Mouse (Mus musculus) left cerebral cortex, adult 11 months (tissue): Measurements from ENCODE around the gene BC067074.

Experiments used
- DNase-seq: peaks from one replicate; pipeline ENCODE4 v3.0.0; 2022; ENCODE audit warnings: low spot score

The BC067074 gene

GRCm38 (mm10) chr13:113324241-113324640, 31.3 kb downstream of the BC067074 start:
- DNase-seq = no peak

GRCm38 (mm10) chr13:113325678-113326077, 32.7 kb downstream of the BC067074 start:
- no peak for DNase-seq

- DNase-seq = no peak
These were observed 39.3 kb downstream of the BC067074 start for GRCm38 (mm10) chr13:113332256-113332655.

GRCm38 (mm10) chr13:113333374-113333773, 40.4 kb downstream of the BC067074 start:
- no peak for DNase-seq

GRCm38 (mm10) chr13:113333931-113334330, 41.0 kb downstream of the BC067074 start:
- DNase-seq = no peak

- DNase-seq = no peak
These were observed 41.8 kb downstream of the BC067074 start for GRCm38 (mm10) chr13:113334773-113335172.

- DNase-seq = peak; percentile 35
These were observed 44.4 kb downstream of the BC067074 start for GRCm38 (mm10) chr13:113337223-113337858.

- DNase-seq = no peak
These were observed 47.7 kb downstream of the BC067074 start for GRCm38 (mm10) chr13:113340644-113341043.

- no peak for DNase-seq
These were observed 48.2 kb downstream of the BC067074 start for GRCm38 (mm10) chr13:113341161-113341560.

- no peak for DNase-seq
These were observed 49.5 kb downstream of the BC067074 start for GRCm38 (mm10) chr13:113342355-113342919.

- no peak for DNase-seq
These were observed 57.9 kb downstream of the BC067074 start for GRCm38 (mm10) chr13:113350743-113351430.

- DNase-seq = no peak
These were observed 60.6 kb downstream of the BC067074 start for GRCm38 (mm10) chr13:113353546-113353945.

GRCm38 (mm10) chr13:113353955-113354354, 61.0 kb downstream of the BC067074 start:
- no peak for DNase-seq

GRCm38 (mm10) chr13:113355022-113355421, 62.1 kb downstream of the BC067074 start:
- DNase-seq = no peak

- DNase-seq = no peak
These were observed 64.6 kb downstream of the BC067074 start for GRCm38 (mm10) chr13:113357438-113358144.

GRCm38 (mm10) chr13:113359676-113360075, 66.7 kb downstream of the BC067074 start:
- no peak for DNase-seq

GRCm38 (mm10) chr13:113365976-113366375, 73.0 kb downstream of the BC067074 start:
- DNase-seq = no peak

- no peak for DNase-seq
These were observed 76.1 kb downstream of the BC067074 start for GRCm38 (mm10) chr13:113368931-113369579.

- no peak for DNase-seq
These were observed 76.7 kb downstream of the BC067074 start for GRCm38 (mm10) chr13:113369622-113370021.

GRCm38 (mm10) chr13:113373291-113374083, 80.5 kb downstream of the BC067074 start:
- DNase-seq = no peak

- DNase-seq = no peak
These were observed 81.1 kb downstream of the BC067074 start for GRCm38 (mm10) chr13:113374084-113374405.
